Mouse (Mus musculus) liver, adult 2 months (tissue): ENCODE measurements at regions not wholly inside any gene's neighbourhood (a gene's known extent, or its start where the extent isn't known, plus 50 kb on each side); places are given as distances from the start of the nearest gene placed in this dataset.

Source experiments
- DNase-seq: peaks from one replicate; pipeline ENCODE4 v3.0.0-alpha.2; 2011; ENCODE audit warnings: low read depth, low spot score; ENCODE audit errors: extremely low read depth
- H3K27ac ChIP-seq: fragments of 200-500 bp; replicated peaks from 2 replicates; pipeline ENCODE4 v1.5.1; 2012; ENCODE audit warnings: low read depth, mild to moderate bottlenecking, control low read depth, inconsistent platforms, low read length; ENCODE audit not compliant: insufficient read depth
- H3K27me3 ChIP-seq: fragments of 200-500 bp; 2 replicates; pipeline ENCODE4 v1.6.1; 2012; ENCODE audit warnings: mild to moderate bottlenecking, moderate library complexity, low read length, inconsistent platforms; ENCODE audit not compliant: control insufficient read depth, insufficient read depth
- H3K36me3 ChIP-seq: fragments of 200-500 bp; 2 replicates; pipeline ENCODE4 v1.6.1; 2012; ENCODE audit warnings: low read length, inconsistent platforms; ENCODE audit not compliant: control insufficient read depth, insufficient read depth
- H3K4me1 ChIP-seq: fragments of 200-500 bp; 2 replicates; pipeline ENCODE4 v1.6.1; 2011; ENCODE audit warnings: low read length; ENCODE audit not compliant: control insufficient read depth, insufficient read depth
- H3K4me3 ChIP-seq: fragments of 200-500 bp; 2 replicates; pipeline ENCODE4 v1.5.1; 2011; ENCODE audit warnings: low read depth, mild to moderate bottlenecking, control low read depth, low read length, moderate library complexity; ENCODE audit not compliant: insufficient read depth
- H3K79me2 ChIP-seq: fragments of 200-500 bp; 2 replicates; pipeline ENCODE4 v1.6.1; 2012; ENCODE audit warnings: inconsistent platforms, mild to moderate bottlenecking, low read length, moderate library complexity; ENCODE audit not compliant: control insufficient read depth, insufficient read depth
- H3K9ac ChIP-seq: fragments of 200-500 bp; 2 replicates; pipeline ENCODE4 v1.6.1; 2012; ENCODE audit warnings: low read depth, mild to moderate bottlenecking, control low read depth, inconsistent platforms, low read length
- CTCF ChIP-seq: fragments of 200-500 bp; IDR thresholded peaks from 2 replicates; pipeline ENCODE4 v1.5.1; 2011; ENCODE audit warnings: low read depth, low read length, control low read depth
- POLR2A ChIP-seq: fragments of 200-500 bp; IDR thresholded peaks from 2 replicates; pipeline ENCODE4 v1.6.1; 2011; ENCODE audit warnings: low read length, control low read depth; ENCODE audit not compliant: insufficient read depth; ENCODE audit errors: extremely low read depth
- WGBS: fragments of 180-500 bp; shearing (Covaris S2); methylation state at CpG from one replicate; pipeline ENCODE4 v1.1.7; 2018; 5-methylcytosine and 5-hydroxymethylcytosine counted together

GRCm38 (mm10) chr11:117036977-117037376, 78.0 kb upstream of the Sec14l1 start:
- Histone ChIP-seq H3K4me1 (no peaks in the 10 kb centered on the region), H3K36me3 (no peaks in the 10 kb centered on the region), H3K4me3 (no peak overlapping the region), H3K27ac (no peak overlapping the region), H3K9ac (no peak overlapping the region), H3K27me3 (no peaks in the 10 kb centered on the region; the same call in 1 of the 2 replicates), H3K79me2 (no peaks in the 10 kb centered on the region)
- no peak for DNase-seq
- 84% methylated on average over 7 of the region's 7 CpGs for WGBS
- TF ChIP-seq POLR2A (no peak), CTCF (no peak)

GRCm38 (mm10) chr11:117038282-117039106, 76.5 kb upstream of the Sec14l1 start:
- H3K27me3 ChIP-seq: no peaks in the 10 kb centered on the region; the same call in none of the 2 replicates
- no peaks in the 10 kb centered on the region for H3K36me3 ChIP-seq
- no peak overlapping the region for H3K27ac ChIP-seq
- 44% methylated on average over 20 of the region's 20 CpGs for WGBS
- TF ChIP-seq CTCF (no peak), POLR2A (no peak)
- no peaks in the 10 kb centered on the region for H3K4me1 ChIP-seq
- no peak overlapping the region for H3K4me3 ChIP-seq
- peak; percentile 6 for DNase-seq
- H3K79me2 ChIP-seq: no peaks in the 10 kb centered on the region
- H3K9ac ChIP-seq: no peak overlapping the region

- no peaks in the 10 kb centered on the region for H3K79me2 ChIP-seq
- H3K4me3 ChIP-seq: no peak overlapping the region
- TF ChIP-seq CTCF: no peak
- no peak for TF ChIP-seq POLR2A
- no peak overlapping the region for H3K9ac ChIP-seq
- no peaks in the 10 kb centered on the region; the same call in none of the 2 replicates for H3K27me3 ChIP-seq
- no peaks in the 10 kb centered on the region for H3K4me1 ChIP-seq
- no peak overlapping the region for H3K27ac ChIP-seq
- 22% methylated on average over 4 of the region's 4 CpGs for WGBS
- DNase-seq: no peak
- no peaks in the 10 kb centered on the region for H3K36me3 ChIP-seq
Observed at GRCm38 (mm10) chr11:117040829-117041228, 74.1 kb upstream of the Sec14l1 start.

GRCm38 (mm10) chr11:117042336-117042735, 72.6 kb upstream of the Sec14l1 start:
- no peaks in the 10 kb centered on the region for H3K36me3 ChIP-seq
- no peaks in the 10 kb centered on the region; the same call in none of the 2 replicates for H3K27me3 ChIP-seq
- TF ChIP-seq POLR2A (no peak), CTCF (no peak)
- no peak for DNase-seq
- H3K9ac ChIP-seq: no peak overlapping the region
- H3K4me3 ChIP-seq: no peak overlapping the region
- no peaks in the 10 kb centered on the region for H3K79me2 ChIP-seq
- WGBS: 40% methylated on average over 5 of the region's 5 CpGs
- H3K4me1 ChIP-seq: no peaks in the 10 kb centered on the region
- H3K27ac ChIP-seq: no peak overlapping the region

- DNase-seq: peak; percentile 9
- WGBS: 11% methylated on average over 8 of the region's 8 CpGs
- no peaks in the 10 kb centered on the region for H3K79me2 ChIP-seq
- H3K4me3 ChIP-seq: no peak overlapping the region
- no peak overlapping the region for H3K27ac ChIP-seq
- no peaks in the 10 kb centered on the region; the same call in none of the 2 replicates for H3K27me3 ChIP-seq
- no peaks in the 10 kb centered on the region for H3K36me3 ChIP-seq
- TF ChIP-seq POLR2A: no peak
- TF ChIP-seq CTCF: peak; percentile 84
- H3K9ac ChIP-seq: no peak overlapping the region
- no peaks in the 10 kb centered on the region for H3K4me1 ChIP-seq
Observed at GRCm38 (mm10) chr11:117043524-117043923, 71.4 kb upstream of the Sec14l1 start.

- Histone ChIP-seq H3K9ac (no peak overlapping the region), H3K27me3 (no peaks in the 10 kb centered on the region; the same call in 1 of the 2 replicates), H3K79me2 (no peaks in the 10 kb centered on the region), H3K27ac (no peak overlapping the region), H3K4me3 (no peak overlapping the region), H3K4me1 (no peaks in the 10 kb centered on the region), H3K36me3 (no peaks in the 10 kb centered on the region)
- no peak for DNase-seq
- TF ChIP-seq POLR2A: no peak
- TF ChIP-seq CTCF: no peak
- WGBS: 83% methylated on average over 1 of the region's 1 CpGs
Observed at GRCm38 (mm10) chr11:117044731-117045130, 70.2 kb upstream of the Sec14l1 start.
